Mouse (Mus musculus) gastrocnemius, postnatal 10 days (tissue): ENCODE data around the gene Clec2i. TPM values are rescaled to one million over a fixed set of nuclear protein-coding genes. Genes with fewer than 3 reads are reported as not detected.
"Not testable (repeated sequence)": the region's sequence is repeated elsewhere in the genome, so short reads cannot be mapped to it uniquely, and the experiment has no call there.

Source experiments
- DNase-seq: peaks from one replicate; pipeline ENCODE4 v3.0.0; 2021; ENCODE audit warnings: mixed read lengths
- long read RNA-seq, 2 experiments: library from polyadenylated mRNA; stranded (forward); transcript quantifications; one replicate each; pipeline ENCODE4 v2.0.0; 2021
- total RNA-seq, 2 experiments: library from RNA; stranded (reverse); gene quantifications; 2 replicates each; pipeline ENCODE4 v1.2.3; 2021

Gene Clec2i
- under 1 TPM in 1 of 2 experiments, not detected in 1; 0.16 TPM for total RNA-seq
- long read RNA-seq, experiment 1, result 0 reads
- long read RNA-seq, experiment 2, result 0 reads

- DNase-seq, result not testable (repeated sequence)
Observed at GRCm38 (mm10) chr6:128887091-128887790, at the start of gene Clec2i. Clec2i (plus strand) TSS chr6:128887588.

GRCm38 (mm10) chr6:128838342-128839265 lies 48.8 kb upstream of the Clec2i start:
- DNase-seq, result peak; percentile 84

GRCm38 (mm10) chr6:128839266-128839771 lies 48.1 kb upstream of the Clec2i start:
- DNase-seq, result peak; percentile 76

- DNase-seq, result no peak
Observed at GRCm38 (mm10) chr6:128839921-128840320, 47.5 kb upstream of the Clec2i start.

GRCm38 (mm10) chr6:128840669-128841068 lies 46.7 kb upstream of the Clec2i start:
- DNase-seq, result not testable (repeated sequence)

- DNase-seq, result no peak
Observed at GRCm38 (mm10) chr6:128841327-128842089, 45.9 kb upstream of the Clec2i start.

GRCm38 (mm10) chr6:128842356-128842944 lies 44.9 kb upstream of the Clec2i start:
- DNase-seq, result no peak

GRCm38 (mm10) chr6:128842945-128843478 lies 44.4 kb upstream of the Clec2i start:
- peak; percentile 80 for DNase-seq

GRCm38 (mm10) chr6:128843479-128843992 lies 43.9 kb upstream of the Clec2i start:
- DNase-seq, result peak; percentile 46

GRCm38 (mm10) chr6:128844131-128844530 lies 43.3 kb upstream of the Clec2i start:
- DNase-seq, result no peak

GRCm38 (mm10) chr6:128844586-128845080 lies 42.8 kb upstream of the Clec2i start:
- no peak for DNase-seq

GRCm38 (mm10) chr6:128845319-128845979 lies 41.9 kb upstream of the Clec2i start:
- peak; percentile 91 for DNase-seq

- no peak for DNase-seq
Observed at GRCm38 (mm10) chr6:128845998-128846542, 41.3 kb upstream of the Clec2i start.

GRCm38 (mm10) chr6:128847401-128847800 lies 40.0 kb upstream of the Clec2i start:
- DNase-seq, result no peak

GRCm38 (mm10) chr6:128849902-128850301 lies 37.5 kb upstream of the Clec2i start:
- DNase-seq, result peak; percentile 41

- no peak for DNase-seq
Observed at GRCm38 (mm10) chr6:128850671-128851070, 36.7 kb upstream of the Clec2i start.

GRCm38 (mm10) chr6:128851151-128851550 lies 36.2 kb upstream of the Clec2i start:
- DNase-seq, result no peak

GRCm38 (mm10) chr6:128852766-128853165 lies 34.6 kb upstream of the Clec2i start:
- no peak for DNase-seq

- DNase-seq, result peak; percentile 65
Observed at GRCm38 (mm10) chr6:128854024-128854820, 33.2 kb upstream of the Clec2i start.
